Mouse (Mus musculus) liver, embryonic 13.5 days (tissue): ENCODE results near the gene Slc12a8. TPM values are rescaled to one million over a fixed set of nuclear protein-coding genes. Genes with fewer than 3 reads are reported as not detected.

Source experiments
- ATAC-seq: fragments of 200-750 bp; cut with Nextera tagmentation; 2 replicates; pipeline ENCODE4 v1.8.0; 2017; ENCODE audit warnings: low read depth, mild to moderate bottlenecking, moderate number of reproducible peaks, moderate library complexity
- DNase-seq: peaks from one replicate; pipeline ENCODE4 v3.0.0; 2022
- H3K27ac ChIP-seq: fragments of 300-500 bp; sonication (generic); 2 replicates; pipeline ENCODE4 v1.5.1; 2015; ENCODE audit warnings: moderate library complexity, mild to moderate bottlenecking, inconsistent platforms
- H3K27me3 ChIP-seq: fragments of 300-500 bp; sonication (generic); 2 replicates; pipeline ENCODE4 v1.6.1; 2015; ENCODE audit warnings: mild to moderate bottlenecking, inconsistent platforms
- H3K36me3 ChIP-seq: fragments of 300-500 bp; sonication (generic); 2 replicates; pipeline ENCODE4 v1.6.1; 2015; ENCODE audit warnings: mild to moderate bottlenecking, inconsistent platforms
- H3K4me1 ChIP-seq: fragments of 300-500 bp; sonication (generic); replicated peaks from 2 replicates; pipeline ENCODE4 v1.6.1; 2015; ENCODE audit warnings: inconsistent platforms
- H3K4me2 ChIP-seq: fragments of 300-500 bp; sonication (generic); 2 replicates; pipeline ENCODE4 v1.6.1; 2015; ENCODE audit warnings: inconsistent platforms, mild to moderate bottlenecking, moderate library complexity
- H3K4me3 ChIP-seq: fragments of 300-500 bp; sonication (generic); replicated peaks from 2 replicates; pipeline ENCODE4 v1.5.1; 2015; ENCODE audit warnings: mild to moderate bottlenecking, inconsistent platforms
- H3K9ac ChIP-seq: fragments of 300-500 bp; sonication (generic); 2 replicates; pipeline ENCODE4 v1.6.1; 2015; ENCODE audit warnings: mild to moderate bottlenecking, inconsistent platforms
- H3K9me3 ChIP-seq: fragments of 300-500 bp; sonication (generic); replicated peaks from 2 replicates; pipeline ENCODE4 v1.6.1; 2016; ENCODE audit warnings: inconsistent platforms
- WGBS: fragments of 180-500 bp; shearing (Covaris S2); methylation state at CpG from one replicate; pipeline ENCODE4 v1.1.7; 2015; ENCODE audit not compliant: insufficient replicate concordance; 5-methylcytosine and 5-hydroxymethylcytosine counted together
- polyA plus RNA-seq: library from polyadenylated mRNA; unstranded; fragments of >200 nt; fragmentation: Nextera tagmentation; extraction: Ambion mirVana; gene quantifications from 2 replicates; pipeline ENCODE4 v1.2.1, GENCODE M21; 2015

Slc12a8 gene
- polyA plus RNA-seq, 1 experiment from 2014 or later = 0.06 TPM

DNA sequence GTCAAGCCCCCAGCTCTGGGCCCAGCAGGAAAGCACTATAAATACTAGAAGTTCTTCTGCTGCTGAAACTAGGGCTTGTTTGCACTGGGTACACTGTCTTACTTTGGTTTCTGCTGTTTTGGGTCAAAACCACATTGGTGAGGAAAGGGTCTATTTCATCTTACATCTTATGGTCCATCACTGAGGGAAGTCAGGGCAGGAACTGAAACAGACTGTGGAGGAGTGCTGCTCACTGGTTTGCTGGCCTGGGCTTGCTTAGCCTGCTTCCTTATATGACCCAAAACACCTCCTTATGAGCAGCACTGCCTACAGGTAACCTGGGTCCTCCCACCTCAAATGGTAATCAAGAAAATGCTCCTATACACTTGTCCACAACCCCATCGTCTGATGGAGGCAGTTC, 176.4 kb downstream of the Slc12a8 start:
- DNase-seq = no peak
- H3K4me3 ChIP-seq = no peak overlapping the region
- H3K36me3 ChIP-seq = 0 out of 2 replicates have a peak, but pooled peaks cover 4% of the 10 kb centered on the region
- H3K9me3 ChIP-seq = no peaks in the 10 kb centered on the region
- no peaks in the 10 kb centered on the region for H3K27me3 ChIP-seq
- H3K4me2 ChIP-seq = no peak overlapping the region
- H3K9ac ChIP-seq = no peak overlapping the region
- WGBS = 61% methylated on average over 1 of the region's 1 CpGs
- ATAC-seq = no peak
- peaks cover 61% of the 10 kb centered on the region for H3K4me1 ChIP-seq
- H3K27ac ChIP-seq = no peak overlapping the region

- Histone ChIP-seq H3K4me3 (no peak overlapping the region), H3K9me3 (no peaks in the 10 kb centered on the region), H3K27ac (no peak overlapping the region), H3K9ac (no peak overlapping the region), H3K36me3 (0 out of 2 replicates have a peak, but pooled peaks cover 2% of the 10 kb centered on the region), H3K4me2 (no peak overlapping the region), H3K4me1 (peaks cover 48% of the 10 kb centered on the region), H3K27me3 (no peaks in the 10 kb centered on the region)
- WGBS = 60% methylated on average over 13 of the region's 13 CpGs
- no peak for DNase-seq
- no peak for ATAC-seq
Observed at GRCm38 (mm10) chr16:33696811-33697575, 179.9 kb downstream of the Slc12a8 start.

DNA sequence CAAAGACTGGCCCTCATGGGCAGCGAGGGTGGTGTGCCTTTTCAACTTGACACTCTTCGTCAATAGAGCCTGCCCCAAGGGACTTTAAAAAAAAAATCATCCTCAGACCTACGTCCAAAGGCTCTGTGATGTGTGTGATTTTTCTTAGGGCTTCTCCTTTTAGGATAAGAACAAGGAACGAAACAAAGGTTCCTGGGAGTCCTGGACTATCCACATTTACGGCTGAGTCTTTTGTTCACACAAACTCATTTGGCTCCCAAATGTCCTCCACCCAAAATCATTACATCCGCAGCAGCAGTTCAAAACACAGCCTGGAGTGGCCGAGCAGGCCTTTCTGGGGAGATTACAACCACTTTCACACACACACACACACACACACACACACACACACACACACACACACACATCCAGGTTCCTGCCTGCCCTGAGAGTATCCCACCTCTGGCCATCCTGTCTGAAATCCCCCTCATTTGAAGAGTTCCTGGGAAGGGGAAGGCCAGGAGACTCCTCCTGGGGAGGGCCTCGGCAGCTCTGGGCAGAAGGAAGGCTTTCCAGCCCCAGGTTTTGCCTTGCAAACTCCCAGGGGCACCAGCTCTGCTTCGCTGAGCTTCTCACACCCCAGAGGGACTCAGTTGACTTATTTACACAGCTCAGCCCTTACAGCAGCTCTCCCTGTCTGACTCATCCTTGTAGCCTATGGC, 180.6 kb downstream of the Slc12a8 start:
- Histone ChIP-seq H3K4me2 (no peak overlapping the region), H3K4me1 (peaks cover 40% of the 10 kb centered on the region), H3K36me3 (0 out of 2 replicates have a peak, but pooled peaks cover 2% of the 10 kb centered on the region), H3K4me3 (no peak overlapping the region), H3K9ac (no peak overlapping the region), H3K27me3 (no peaks in the 10 kb centered on the region), H3K9me3 (no peaks in the 10 kb centered on the region), H3K27ac (no peak overlapping the region)
- ATAC-seq = no peak
- DNase-seq = no peak
- WGBS = 66% methylated on average over 9 of the region's 9 CpGs

- Histone ChIP-seq H3K27me3 (no peaks in the 10 kb centered on the region), H3K4me1 (peaks cover 42% of the 10 kb centered on the region), H3K27ac (no peak overlapping the region), H3K36me3 (no peaks in the 10 kb centered on the region), H3K4me3 (no peak overlapping the region), H3K9ac (no peak overlapping the region), H3K4me2 (no peak overlapping the region), H3K9me3 (no peaks in the 10 kb centered on the region)
- no peak for DNase-seq
- no peak for ATAC-seq
- 65% methylated on average over 12 of the region's 12 CpGs for WGBS
Observed at GRCm38 (mm10) chr16:33698277-33698790, 181.2 kb downstream of the Slc12a8 start.

- Histone ChIP-seq H3K4me3 (no peak overlapping the region), H3K27me3 (no peaks in the 10 kb centered on the region), H3K9ac (no peak overlapping the region), H3K4me2 (no peak overlapping the region), H3K27ac (no peak overlapping the region), H3K4me1 (peaks cover 55% of the 10 kb centered on the region), H3K36me3 (no peaks in the 10 kb centered on the region), H3K9me3 (no peaks in the 10 kb centered on the region)
- ATAC-seq = no peak
- 73% methylated on average over 5 of the region's 5 CpGs for WGBS
- no peak for DNase-seq
Observed at GRCm38 (mm10) chr16:33700584-33700983, 183.5 kb downstream of the Slc12a8 start.

- DNase-seq (no peak), ATAC-seq (no peak)
- no peaks in the 10 kb centered on the region for H3K9me3 ChIP-seq
- H3K4me2 ChIP-seq = no peak overlapping the region
- no peak overlapping the region for H3K4me3 ChIP-seq
- no peak overlapping the region for H3K27ac ChIP-seq
- no peaks in the 10 kb centered on the region for H3K27me3 ChIP-seq
- H3K36me3 ChIP-seq = no peaks in the 10 kb centered on the region
- WGBS = 68% methylated on average over 4 of the region's 4 CpGs
- no peak overlapping the region for H3K9ac ChIP-seq
- peaks cover 47% of the 10 kb centered on the region for H3K4me1 ChIP-seq
Observed at GRCm38 (mm10) chr16:33701872-33702271, 184.7 kb downstream of the Slc12a8 start.

GRCm38 (mm10) chr16:33704289-33704688, 187.2 kb downstream of the Slc12a8 start:
- Histone ChIP-seq H3K4me2 (no peak overlapping the region), H3K27me3 (no peaks in the 10 kb centered on the region), H3K4me1 (peaks cover 29% of the 10 kb centered on the region), H3K9ac (no peak overlapping the region), H3K4me3 (no peak overlapping the region), H3K27ac (no peak overlapping the region), H3K9me3 (no peaks in the 10 kb centered on the region), H3K36me3 (no peaks in the 10 kb centered on the region)
- ATAC-seq = no peak
- 75% methylated on average over 9 of the region's 9 CpGs for WGBS
- no peak for DNase-seq

DNA sequence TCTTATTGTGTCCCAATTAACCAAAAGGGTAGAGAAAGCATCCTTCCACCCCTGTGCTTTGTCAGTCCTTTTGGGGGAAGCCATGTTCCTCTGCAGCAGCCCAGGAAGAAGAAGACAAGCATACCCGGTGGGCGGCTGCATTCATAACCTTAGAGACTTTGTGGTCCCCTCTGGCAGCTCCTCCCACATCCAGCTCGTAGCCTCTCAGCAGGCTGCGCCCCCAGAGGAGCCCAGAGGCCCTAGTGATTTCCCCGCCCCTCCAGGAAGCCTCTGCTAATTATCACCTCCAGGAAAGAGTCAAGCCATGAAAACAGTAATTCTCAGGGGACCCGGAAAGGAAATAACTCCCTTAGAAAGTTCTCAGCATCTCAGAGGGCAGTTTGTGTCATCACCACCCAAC, 188.1 kb downstream of the Slc12a8 start:
- DNase-seq = no peak
- Histone ChIP-seq H3K4me1 (peaks cover 28% of the 10 kb centered on the region), H3K4me2 (no peak overlapping the region)

DNA sequence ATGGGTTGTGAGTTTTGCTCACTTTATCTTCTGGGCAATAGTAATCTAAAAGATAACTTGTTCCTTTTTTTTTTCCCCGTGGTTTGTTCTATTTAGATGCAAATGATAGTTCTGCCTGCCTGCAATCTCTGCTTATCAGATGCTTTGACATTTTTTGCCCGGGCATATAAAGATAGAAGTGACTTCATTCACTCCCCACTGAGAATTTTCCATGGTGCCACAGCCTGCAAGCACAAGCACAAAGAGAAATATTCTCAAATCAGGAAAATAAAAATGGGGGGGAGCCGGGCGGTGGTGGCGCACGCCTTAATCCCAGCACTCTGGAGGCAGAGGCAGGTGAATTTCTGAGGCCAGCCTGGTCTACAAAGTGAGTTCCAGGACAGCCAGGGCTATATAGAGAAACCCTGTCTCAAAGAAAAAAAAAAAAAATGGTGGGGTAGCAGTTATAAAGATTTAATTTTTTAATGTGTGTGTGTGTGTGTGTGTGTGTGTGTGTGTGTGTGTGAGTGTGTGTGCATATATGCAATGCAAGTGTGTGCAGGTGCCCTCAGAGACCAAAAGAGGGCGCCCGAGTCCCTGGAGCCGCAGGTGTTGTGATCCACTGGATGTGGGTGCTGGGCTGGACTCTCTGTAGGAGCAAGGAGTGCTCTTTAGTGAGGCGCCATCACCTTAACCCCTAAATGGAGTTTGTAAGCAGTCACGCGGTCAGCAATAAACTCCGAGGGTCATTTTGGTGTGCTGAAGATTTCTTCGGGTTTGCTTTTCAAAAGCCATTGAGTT, 189.2 kb downstream of the Slc12a8 start:
- WGBS = 83% methylated on average over 14 of the region's 14 CpGs
- 0 out of 2 replicates have a peak, but pooled peaks cover 4% of the 10 kb centered on the region for H3K36me3 ChIP-seq
- DNase-seq (no peak), ATAC-seq (no peak)
- H3K9ac ChIP-seq = no peak overlapping the region
- no peak overlapping the region for H3K27ac ChIP-seq
- no peaks in the 10 kb centered on the region for H3K9me3 ChIP-seq
- no peak overlapping the region for H3K4me3 ChIP-seq
- H3K27me3 ChIP-seq = no peaks in the 10 kb centered on the region
- no peak overlapping the region for H3K4me2 ChIP-seq
- peaks cover 28% of the 10 kb centered on the region for H3K4me1 ChIP-seq

More for the DNA sequence above, 188.1 kb downstream of the Slc12a8 start:
- no peaks in the 10 kb centered on the region for H3K36me3 ChIP-seq
- H3K4me3 ChIP-seq = no peak overlapping the region
- ATAC-seq = no peak
- no peak overlapping the region for H3K9ac ChIP-seq
- H3K27me3 ChIP-seq = no peaks in the 10 kb centered on the region
- WGBS = 23% methylated on average over 6 of the region's 6 CpGs
- H3K27ac ChIP-seq = no peak overlapping the region
- no peaks in the 10 kb centered on the region for H3K9me3 ChIP-seq

DNA sequence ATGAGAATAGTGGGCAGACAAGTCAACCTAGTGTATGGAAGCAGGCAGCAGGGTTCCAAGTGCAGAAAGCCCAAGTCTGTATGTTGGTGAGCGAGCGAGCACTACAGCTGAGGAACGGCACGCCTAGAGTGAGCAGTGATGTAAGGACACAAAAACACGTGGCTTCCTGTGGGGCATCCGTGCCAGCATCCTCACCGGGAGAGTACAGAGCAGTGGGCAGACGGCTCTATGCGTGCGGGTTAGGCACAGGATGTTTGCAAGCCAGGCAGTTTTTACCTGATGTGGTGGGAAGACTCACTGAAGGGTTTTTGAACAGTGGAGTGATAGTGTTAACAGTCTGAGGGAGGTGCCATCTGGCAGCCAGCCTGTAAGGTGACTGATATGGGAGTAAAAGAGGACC, 190.9 kb downstream of the Slc12a8 start:
- H3K27me3 ChIP-seq = no peaks in the 10 kb centered on the region
- H3K9ac ChIP-seq = no peak overlapping the region
- 79% methylated on average over 10 of the region's 10 CpGs for WGBS
- H3K27ac ChIP-seq = no peak overlapping the region
- peaks cover 30% of the 10 kb centered on the region for H3K4me1 ChIP-seq
- peaks cover 10% of the 10 kb centered on the region; the same call in 1 of the 2 replicates for H3K36me3 ChIP-seq
- no peaks in the 10 kb centered on the region for H3K9me3 ChIP-seq
- no peak overlapping the region for H3K4me3 ChIP-seq
- H3K4me2 ChIP-seq = no peak overlapping the region
- no peak for DNase-seq
- no peak for ATAC-seq
